Mouse (Mus musculus): ENCODE results near the gene Zfp513. TPM values are rescaled to one million over a fixed set of nuclear protein-coding genes. Genes with fewer than 3 reads are reported as not detected.
A peak's percentile ranks its signal among the peaks of the same experiment; 100 is the strongest.

Zfp513 gene
- polyA plus RNA-seq, 1 experiment from 2014 or later: 4.8 TPM

DNA sequence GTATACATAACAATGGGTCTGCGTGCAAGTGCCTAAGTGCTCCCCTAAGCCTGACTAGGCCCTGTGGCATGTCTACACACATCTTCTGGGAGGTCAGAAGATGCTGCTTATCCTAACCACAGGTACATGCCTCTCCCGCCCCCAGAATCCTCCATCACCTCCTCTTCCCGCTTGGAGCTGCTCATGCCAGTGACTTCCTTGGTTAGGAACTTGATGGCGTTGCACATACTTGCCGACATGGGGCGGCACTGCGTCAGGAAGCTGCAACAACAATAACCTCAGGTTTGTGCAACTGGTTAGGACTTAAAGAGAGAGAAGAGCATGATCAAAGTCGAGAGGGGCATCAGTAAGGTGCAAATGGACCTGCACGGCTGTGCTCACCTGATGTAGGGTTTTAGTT, 11.9 kb downstream of the Zfp513 start:
- Histone ChIP-seq H3K4me1 (ENCODE audit: control insufficient read depth, insufficient read depth, low read length) (peaks cover 11% of the 10 kb centered on the region), H3K27me3 (ENCODE audit: control insufficient read depth, insufficient read depth, low read length) (no peaks in the 10 kb centered on the region), H3K4me3 (ENCODE audit: low read depth, low read length) (no peak overlapping the region), H3K4me2 (no peak overlapping the region), H3K36me3 (ENCODE audit: control insufficient read depth, insufficient read depth, low read length) (peaks cover 16% of the 10 kb centered on the region), H3K9me3 (replicated peaks; ENCODE audit: control insufficient read depth, low read length) (no peaks in the 10 kb centered on the region), H3K27ac (ENCODE audit: low read depth, low read length) (no peak overlapping the region), H3K9ac (ENCODE audit: low read depth, low read length) (no peak overlapping the region)
- no peak for ATAC-seq (replicated peaks; ENCODE audit: insufficient number of reproducible peaks, low FRiP score, low TSS enrichment)
- WGBS (ENCODE audit: insufficient replicate concordance): 84% methylated on average over 9 of the region's 9 CpGs

DNA sequence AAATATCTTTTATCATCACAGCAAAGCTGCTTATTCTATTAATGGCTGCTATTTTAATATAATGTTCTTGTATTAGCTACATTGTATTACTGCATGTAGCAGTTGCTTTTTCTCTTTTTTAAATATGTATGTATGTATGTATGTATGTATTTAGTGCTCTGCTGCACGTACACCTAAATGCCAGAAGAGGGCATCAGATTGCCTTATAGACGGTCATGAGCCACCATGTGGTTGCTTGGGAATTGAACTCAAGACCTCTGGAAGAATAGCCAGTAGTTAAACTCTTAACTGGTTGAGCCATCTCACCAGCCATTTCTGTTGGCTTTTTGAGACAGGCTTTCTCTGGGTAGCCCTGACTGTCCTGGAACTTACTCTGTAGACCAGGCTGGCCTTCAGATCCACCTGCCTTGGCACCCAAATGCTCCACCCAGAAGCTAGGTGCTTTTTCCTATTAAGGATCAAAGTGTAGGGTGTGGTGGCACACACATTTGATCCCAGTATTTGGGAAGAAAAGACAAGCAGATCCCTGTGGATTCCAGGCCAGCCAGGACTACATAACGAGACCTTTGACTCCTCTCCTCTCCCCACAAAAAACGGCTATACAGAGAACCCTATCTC, 13.8 kb downstream of the Zfp513 start:
- no peak overlapping the region for H3K4me3 ChIP-seq (ENCODE audit: low read depth, low read length)
- no peaks in the 10 kb centered on the region for H3K9me3 ChIP-seq (replicated peaks; ENCODE audit: control insufficient read depth, low read length)
- peaks cover 5% of the 10 kb centered on the region for H3K4me1 ChIP-seq (ENCODE audit: control insufficient read depth, insufficient read depth, low read length)
- H3K27me3 ChIP-seq (ENCODE audit: control insufficient read depth, insufficient read depth, low read length): no peaks in the 10 kb centered on the region
- H3K27ac ChIP-seq (ENCODE audit: low read depth, low read length): no peak overlapping the region
- ATAC-seq (replicated peaks; ENCODE audit: insufficient number of reproducible peaks, low FRiP score, low TSS enrichment): no peak
- H3K4me2 ChIP-seq: no peak overlapping the region
- WGBS (ENCODE audit: insufficient replicate concordance): 73% methylated on average over 4 of the region's 4 CpGs
- H3K9ac ChIP-seq (ENCODE audit: low read depth, low read length): no peak overlapping the region
- peaks cover 15% of the 10 kb centered on the region for H3K36me3 ChIP-seq (ENCODE audit: control insufficient read depth, insufficient read depth, low read length)

GRCm38 (mm10) chr5:31183678-31184077, 18.4 kb downstream of the Zfp513 start:
- ATAC-seq (replicated peaks; ENCODE audit: insufficient number of reproducible peaks, low FRiP score, low TSS enrichment): no peak
- no peak overlapping the region for H3K4me2 ChIP-seq
- no peak overlapping the region for H3K4me3 ChIP-seq (ENCODE audit: low read depth, low read length)
- H3K4me1 ChIP-seq (ENCODE audit: control insufficient read depth, insufficient read depth, low read length): no peaks in the 10 kb centered on the region
- H3K9me3 ChIP-seq (replicated peaks; ENCODE audit: control insufficient read depth, low read length): no peaks in the 10 kb centered on the region
- WGBS (ENCODE audit: insufficient replicate concordance): 41% methylated on average over 4 of the region's 4 CpGs
- H3K36me3 ChIP-seq (ENCODE audit: control insufficient read depth, insufficient read depth, low read length): peaks cover 15% of the 10 kb centered on the region
- no peaks in the 10 kb centered on the region for H3K27me3 ChIP-seq (ENCODE audit: control insufficient read depth, insufficient read depth, low read length)
- H3K27ac ChIP-seq (ENCODE audit: low read depth, low read length): no peak overlapping the region
- H3K9ac ChIP-seq (ENCODE audit: low read depth, low read length): no peak overlapping the region

DNA sequence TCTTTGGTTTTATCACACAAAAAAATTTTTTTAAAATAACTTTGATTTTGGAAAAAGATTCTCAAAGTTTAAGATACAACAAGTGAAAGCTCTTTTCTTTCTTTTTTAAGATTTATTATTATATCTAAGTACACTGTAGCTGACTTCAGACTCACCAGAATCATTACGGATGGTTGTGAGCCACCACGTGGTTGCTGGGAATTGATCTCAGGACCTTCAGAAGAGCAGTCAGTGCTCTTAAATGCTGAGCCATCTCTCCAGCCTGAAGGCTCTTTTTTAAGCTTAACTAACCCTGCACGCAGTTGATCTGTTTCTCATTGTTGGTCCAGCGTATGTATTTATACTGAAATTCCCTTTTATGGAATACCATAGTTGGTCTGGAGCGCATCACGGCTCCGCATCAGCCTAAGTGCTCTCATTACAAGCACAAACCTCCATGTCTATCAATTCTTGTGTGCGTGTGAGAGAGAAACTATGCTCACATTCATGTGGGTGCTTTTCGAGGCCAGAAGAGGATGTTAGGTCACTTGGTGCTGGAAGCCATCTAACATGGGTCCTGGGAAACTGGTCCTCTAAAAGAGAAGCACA, 20.8 kb downstream of the Zfp513 start:
- Histone ChIP-seq H3K4me3 (ENCODE audit: low read depth, low read length) (no peak overlapping the region), H3K36me3 (ENCODE audit: control insufficient read depth, insufficient read depth, low read length) (no peaks in the 10 kb centered on the region; the same call in 1 of the 2 replicates)

DNA sequence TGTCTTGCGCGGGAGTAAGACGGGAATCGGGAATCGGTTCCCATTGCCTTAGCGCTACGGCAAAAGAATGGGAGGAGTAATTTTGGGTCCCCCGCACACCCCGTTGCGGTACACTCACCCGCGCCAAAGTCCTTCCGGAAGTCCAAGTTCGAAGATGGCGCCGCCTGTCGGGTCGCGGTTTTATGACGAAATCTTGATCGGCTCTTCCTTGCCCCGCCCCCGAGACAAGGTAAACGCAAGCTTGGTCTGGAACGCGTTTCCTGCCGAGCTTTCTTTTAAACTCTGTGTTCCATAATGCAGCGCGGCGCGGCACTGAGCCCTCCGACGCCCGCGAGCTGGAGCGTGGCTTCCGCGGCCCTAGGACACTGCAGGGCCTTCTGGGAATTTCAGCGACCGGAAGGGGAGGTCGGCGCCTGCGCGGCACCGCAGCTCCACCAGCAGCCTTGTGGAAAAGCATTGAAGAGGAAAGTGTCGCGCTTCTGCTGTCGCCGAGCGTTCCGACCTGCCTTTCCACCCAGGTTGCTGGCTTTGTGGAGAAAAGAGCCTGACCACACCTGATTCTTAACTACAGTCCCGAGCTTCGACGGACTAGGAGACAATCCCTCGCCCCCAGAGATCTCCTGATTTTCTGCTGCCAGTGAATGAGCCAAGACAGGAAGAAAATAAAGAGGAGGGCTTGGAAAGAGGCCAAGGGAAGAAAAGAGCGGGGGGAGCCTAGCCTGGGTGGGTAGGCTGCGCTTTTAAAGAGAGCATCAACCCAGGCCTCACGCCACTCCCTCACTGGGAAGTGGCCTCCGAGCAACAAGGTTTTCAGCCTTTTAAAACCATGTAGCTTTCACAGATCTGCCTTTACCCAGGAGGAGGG, 22.1 kb downstream of the Zfp513 start, which contains the start of the genes Gm29609 and Gtf3c2:
Gm29609 (minus strand) TSS at position 146 of the 865 bp plus-strand sequence.
Gtf3c2 (minus strand) TSS at position 379 of the 865 bp plus-strand sequence.
- peak within 1 kb of the TSS; percentile 78 for H3K4me2 ChIP-seq

More for the DNA sequence above, 20.8 kb downstream of the Zfp513 start:
- no peak overlapping the region for H3K27ac ChIP-seq (ENCODE audit: low read depth, low read length)
- ATAC-seq (replicated peaks; ENCODE audit: insufficient number of reproducible peaks, low FRiP score, low TSS enrichment): no peak
- no peaks in the 10 kb centered on the region for H3K4me1 ChIP-seq (ENCODE audit: control insufficient read depth, insufficient read depth, low read length)
- no peak overlapping the region; the same call in 1 of the 2 replicates for H3K4me2 ChIP-seq
- 93% methylated on average over 9 of the region's 9 CpGs for WGBS (ENCODE audit: insufficient replicate concordance)
- H3K9me3 ChIP-seq (replicated peaks; ENCODE audit: control insufficient read depth, low read length): no peaks in the 10 kb centered on the region
- no peak overlapping the region for H3K9ac ChIP-seq (ENCODE audit: low read depth, low read length)
- H3K27me3 ChIP-seq (ENCODE audit: control insufficient read depth, insufficient read depth, low read length): no peaks in the 10 kb centered on the region

DNA sequence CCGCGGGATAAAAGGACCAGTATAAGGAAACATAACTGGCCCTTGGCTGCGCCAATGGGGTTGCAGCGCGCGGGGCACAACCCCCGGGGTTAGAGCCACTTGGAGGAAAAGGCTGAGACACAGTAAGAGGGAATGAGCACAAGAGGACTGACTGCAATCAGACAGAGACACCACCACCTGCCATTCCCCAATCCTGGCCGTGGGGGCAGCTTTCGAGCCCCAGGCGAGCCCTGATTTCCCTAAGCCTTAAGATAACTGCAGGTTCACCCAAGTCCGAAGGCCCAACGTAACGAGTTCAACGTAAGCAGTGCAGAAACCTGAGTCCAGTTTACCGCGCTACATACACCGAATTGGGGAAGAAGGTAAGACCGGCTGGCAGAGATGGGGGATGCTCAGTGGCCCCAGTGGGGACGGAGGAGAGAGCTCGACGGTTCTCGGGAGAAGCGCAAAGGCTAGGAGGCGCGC, 22.8 kb downstream of the Zfp513 start:
- peak; percentile 27; the same call in 1 of the 2 replicates for ATAC-seq (replicated peaks; ENCODE audit: insufficient number of reproducible peaks, low FRiP score, low TSS enrichment)
- 0% methylated on average over 25 of the region's 25 CpGs for WGBS (ENCODE audit: insufficient replicate concordance)
- Histone ChIP-seq H3K9me3 (replicated peaks; ENCODE audit: control insufficient read depth, low read length) (no peaks in the 10 kb centered on the region), H3K4me3 (ENCODE audit: low read depth, low read length) (peak overlapping the region; percentile 88), H3K27me3 (ENCODE audit: control insufficient read depth, insufficient read depth, low read length) (no peaks in the 10 kb centered on the region), H3K36me3 (ENCODE audit: control insufficient read depth, insufficient read depth, low read length) (peaks cover 1% of the 10 kb centered on the region), H3K9ac (ENCODE audit: low read depth, low read length) (peak overlapping the region; percentile 81), H3K4me2 (peak overlapping the region; percentile 78), H3K27ac (ENCODE audit: low read depth, low read length) (peak overlapping the region; percentile 99), H3K4me1 (ENCODE audit: control insufficient read depth, insufficient read depth, low read length) (no peaks in the 10 kb centered on the region)

More for the DNA sequence above, 22.1 kb downstream of the Zfp513 start, which contains the start of the genes Gm29609 and Gtf3c2:
- peak within 1 kb of the TSS; percentile 81 for H3K9ac ChIP-seq (ENCODE audit: low read depth, low read length)
- H3K4me1 ChIP-seq (ENCODE audit: control insufficient read depth, insufficient read depth, low read length): no peaks in the 10 kb centered on the region
- H3K27ac ChIP-seq (ENCODE audit: low read depth, low read length): peak within 1 kb of the TSS; percentile 99
- H3K4me3 ChIP-seq (ENCODE audit: low read depth, low read length): peak within 1 kb of the TSS; percentile 88
- H3K9me3 ChIP-seq (replicated peaks; ENCODE audit: control insufficient read depth, low read length): no peaks in the 10 kb centered on the region
- no peaks in the 10 kb centered on the region; the same call in 1 of the 2 replicates for H3K36me3 ChIP-seq (ENCODE audit: control insufficient read depth, insufficient read depth, low read length)
- peak; percentile 88 for ATAC-seq (replicated peaks; ENCODE audit: insufficient number of reproducible peaks, low FRiP score, low TSS enrichment)
- under 1% methylated on average over 59 of the region's 59 CpGs for WGBS (ENCODE audit: insufficient replicate concordance)
- H3K27me3 ChIP-seq (ENCODE audit: control insufficient read depth, insufficient read depth, low read length): no peaks in the 10 kb centered on the region

- Histone ChIP-seq H3K4me1 (ENCODE audit: control insufficient read depth, insufficient read depth, low read length) (no peaks in the 10 kb centered on the region), H3K4me2 (no peak overlapping the region), H3K9me3 (replicated peaks; ENCODE audit: control insufficient read depth, low read length) (no peaks in the 10 kb centered on the region), H3K27me3 (ENCODE audit: control insufficient read depth, insufficient read depth, low read length) (no peaks in the 10 kb centered on the region), H3K9ac (ENCODE audit: low read depth, low read length) (no peak overlapping the region), H3K27ac (ENCODE audit: low read depth, low read length) (no peak overlapping the region), H3K4me3 (ENCODE audit: low read depth, low read length) (no peak overlapping the region), H3K36me3 (ENCODE audit: control insufficient read depth, insufficient read depth, low read length) (peaks cover 41% of the 10 kb centered on the region)
- 85% methylated on average over 4 of the region's 4 CpGs for WGBS (ENCODE audit: insufficient replicate concordance)
- ATAC-seq (replicated peaks; ENCODE audit: insufficient number of reproducible peaks, low FRiP score, low TSS enrichment): no peak
Measured at GRCm38 (mm10) chr5:31168630-31169029, 33.5 kb downstream of the Zfp513 start.

GRCm38 (mm10) chr5:31164878-31165277, 37.2 kb downstream of the Zfp513 start:
- Histone ChIP-seq H3K27me3 (ENCODE audit: control insufficient read depth, insufficient read depth, low read length) (no peaks in the 10 kb centered on the region), H3K9ac (ENCODE audit: low read depth, low read length) (no peak overlapping the region), H3K4me1 (ENCODE audit: control insufficient read depth, insufficient read depth, low read length) (no peaks in the 10 kb centered on the region), H3K4me2 (no peak overlapping the region), H3K9me3 (replicated peaks; ENCODE audit: control insufficient read depth, low read length) (no peaks in the 10 kb centered on the region), H3K27ac (ENCODE audit: low read depth, low read length) (no peak overlapping the region), H3K36me3 (ENCODE audit: control insufficient read depth, insufficient read depth, low read length) (peaks cover 42% of the 10 kb centered on the region), H3K4me3 (ENCODE audit: low read depth, low read length) (no peak overlapping the region)
- no peak for ATAC-seq (replicated peaks; ENCODE audit: insufficient number of reproducible peaks, low FRiP score, low TSS enrichment)
- WGBS (ENCODE audit: insufficient replicate concordance): 70% methylated on average over 1 of the region's 1 CpGs

Measured in heart, embryonic 11.5 days (tissue).